Mouse (Mus musculus): Measurements from ENCODE around the gene Cry1.

- TF ChIP-seq CTCF (IDR thresholded peaks at IDR 0.05; ENCODE audit: control insufficient read depth, insufficient read depth, low read length) (no peak), POLR2A (IDR thresholded peaks at IDR 0.05; ENCODE audit: borderline replicate concordance, control insufficient read depth, low read depth, low read length) (no peak)
These were observed 1.0 kb upstream of the Cry1 start for GRCm38 (mm10) chr10:85185639-85186498.

Measured in bone marrow, adult 2 months (tissue).